In genomic region chr10:81134181-81134587, GRCm38 (mm10) we compare ENCODE assay signal across 8 mouse cellular contexts. TPM values are rescaled to one million over a fixed set of nuclear protein-coding genes. Genes with fewer than 3 reads are reported as not detected.
DNase-seq lines count a peak whose midpoint lies in the region; ATAC-seq lines count a peak whose summit lies in the region.

No protein-coding gene starts in this region.

- H3K4me1 ChIP-seq in hindbrain, embryonic 15.5 days (replicated peaks), result peaks cover 31% of the 10 kb centered on the region
- H3K4me1 ChIP-seq in hindbrain, embryonic 12.5 days, result peaks cover 33% of the 10 kb centered on the region
- H3K4me1 ChIP-seq in heart, embryonic 10.5 days, result peaks cover 50% of the 10 kb centered on the region
- H3K4me1 ChIP-seq in megakaryocyte, embryonic 14.5 days, result peaks cover 50% of the 10 kb centered on the region

- WGBS in hindbrain, embryonic 15.5 days, result 3% methylated on average over 16 of the region's 16 CpGs
- WGBS in hindbrain, embryonic 12.5 days, result 1% methylated on average over 16 of the region's 16 CpGs
- WGBS in heart, embryonic 10.5 days, result 1% methylated on average over 16 of the region's 16 CpGs

- DNase-seq in adrenal gland, postnatal 25 days, result peak; percentile 59
- DNase-seq in heart, embryonic 10.5 days (ENCODE audit: low spot score), result peak; percentile 90
- peak; percentile 82 to 94 for DNase-seq in kidney, postnatal 25 days
- peak; percentile 39 to 59 for DNase-seq in thymus, postnatal 36 days
- no peak for DNase-seq in embryo, embryonic 10.5 days (ENCODE audit: low spot score)

- no peak overlapping the region for H3K9ac ChIP-seq in hindbrain, embryonic 15.5 days
- no peak overlapping the region for H3K9ac ChIP-seq in hindbrain, embryonic 12.5 days

- H3K27ac ChIP-seq in hindbrain, embryonic 15.5 days (replicated peaks), result no peak overlapping the region
- H3K27ac ChIP-seq in hindbrain, embryonic 12.5 days, result no peak overlapping the region
- peak overlapping the region; percentile 26; the same call in 1 of the 2 replicates for H3K27ac ChIP-seq in heart, embryonic 10.5 days

- H3K27me3 ChIP-seq in hindbrain, embryonic 15.5 days, result peaks cover 46% of the 10 kb centered on the region
- H3K27me3 ChIP-seq in hindbrain, embryonic 12.5 days, result peaks cover 58% of the 10 kb centered on the region
- H3K27me3 ChIP-seq in heart, embryonic 10.5 days (ENCODE audit: insufficient read depth, poor library complexity, severe bottlenecking), result peaks cover 29% of the 10 kb centered on the region
- H3K27me3 ChIP-seq in megakaryocyte, embryonic 14.5 days (replicated peaks), result no peaks in the 10 kb centered on the region

- H3K9me3 ChIP-seq in hindbrain, embryonic 15.5 days, result no peaks in the 10 kb centered on the region
- H3K9me3 ChIP-seq in hindbrain, embryonic 12.5 days (replicated peaks), result no peaks in the 10 kb centered on the region
- no peaks in the 10 kb centered on the region for H3K9me3 ChIP-seq in heart, embryonic 10.5 days
- H3K9me3 ChIP-seq in megakaryocyte, embryonic 14.5 days, result no peaks in the 10 kb centered on the region

- H3K36me3 ChIP-seq in hindbrain, embryonic 15.5 days, result no peaks in the 10 kb centered on the region
- H3K36me3 ChIP-seq in hindbrain, embryonic 12.5 days, result no peaks in the 10 kb centered on the region
- no peaks in the 10 kb centered on the region for H3K36me3 ChIP-seq in heart, embryonic 10.5 days
- H3K36me3 ChIP-seq in megakaryocyte, embryonic 14.5 days (replicated peaks; ENCODE audit: low read length), result peaks cover 4% of the 10 kb centered on the region

- H3K4me2 ChIP-seq in hindbrain, embryonic 15.5 days, result no peak overlapping the region
- no peak overlapping the region for H3K4me2 ChIP-seq in hindbrain, embryonic 12.5 days (replicated peaks)

- no peak for ATAC-seq in hindbrain, embryonic 15.5 days (ENCODE audit: low FRiP score, low read depth)
- ATAC-seq in hindbrain, embryonic 12.5 days (ENCODE audit: low FRiP score), result no peak

- peak overlapping the region; percentile 96; the same call in 1 of the 2 replicates for H3K4me3 ChIP-seq in hindbrain, embryonic 15.5 days
- no peak overlapping the region for H3K4me3 ChIP-seq in hindbrain, embryonic 12.5 days
- H3K4me3 ChIP-seq in heart, embryonic 10.5 days, result peak overlapping the region; percentile 93
- peak overlapping the region; percentile 98 for H3K4me3 ChIP-seq in megakaryocyte, embryonic 14.5 days (replicated peaks)

RNA-seq across cellular contexts. Expression of gene Zbtb7a, which starts 0.8 kb away (rescaled TPM):
- 15.3 and 16.2 TPM in 2 replicates for polyA plus RNA-seq in hindbrain, embryonic 15.5 days (2015; fragmentation: Nextera tagmentation; extraction: Ambion mirVana)
- 17.7 and 18.2 TPM in 2 replicates for polyA plus RNA-seq in hindbrain, embryonic 12.5 days (2016; fragmentation: Nextera tagmentation; extraction: Ambion mirVana)
- 72.8 and 96.8 TPM in 2 replicates for total RNA-seq in adrenal gland, postnatal 25 days (2021)
- polyA plus RNA-seq in heart, embryonic 10.5 days (2016; fragmentation: Nextera tagmentation; extraction: Ambion mirVana), result 17.6 and 18.6 TPM in 2 replicates
- 100.0 and 136 TPM in 2 replicates for polyA plus RNA-seq in megakaryocyte, embryonic 14.5 days (2012; ENCODE audit: insufficient read depth, low replicate concordance)

RNA-seq across cellular contexts. Expression of gene Map2k2, which starts 28.5 kb away (rescaled TPM):
- polyA plus RNA-seq in hindbrain, embryonic 15.5 days (2015; fragmentation: Nextera tagmentation; extraction: Ambion mirVana), result 248 and 259 TPM in 2 replicates
- polyA plus RNA-seq in hindbrain, embryonic 12.5 days (2016; fragmentation: Nextera tagmentation; extraction: Ambion mirVana), result 223 and 232 TPM in 2 replicates
- total RNA-seq in adrenal gland, postnatal 25 days (2021), result 182 and 184 TPM in 2 replicates
- 173 and 196 TPM in 2 replicates for polyA plus RNA-seq in heart, embryonic 10.5 days (2016; fragmentation: Nextera tagmentation; extraction: Ambion mirVana)
- polyA plus RNA-seq in megakaryocyte, embryonic 14.5 days (2012; ENCODE audit: insufficient read depth, low replicate concordance), result 407 and 1,114 TPM in 2 replicates

RNA-seq across cellular contexts. Expression of gene Pias4, which starts 33.5 kb away (rescaled TPM):
- polyA plus RNA-seq in hindbrain, embryonic 15.5 days (2015; fragmentation: Nextera tagmentation; extraction: Ambion mirVana), result 52.2 and 61.2 TPM in 2 replicates
- polyA plus RNA-seq in hindbrain, embryonic 12.5 days (2016; fragmentation: Nextera tagmentation; extraction: Ambion mirVana), result 56.7 and 59.2 TPM in 2 replicates
- 33.1 and 36.9 TPM in 2 replicates for total RNA-seq in adrenal gland, postnatal 25 days (2021)
- polyA plus RNA-seq in heart, embryonic 10.5 days (2016; fragmentation: Nextera tagmentation; extraction: Ambion mirVana), result 53.5 and 62.2 TPM in 2 replicates
- polyA plus RNA-seq in megakaryocyte, embryonic 14.5 days (2012; ENCODE audit: insufficient read depth, low replicate concordance), result 95.2 and 184 TPM in 2 replicates

RNA-seq across cellular contexts. Expression of gene Creb3l3, which starts 35.5 kb away (rescaled TPM):
- polyA plus RNA-seq in hindbrain, embryonic 15.5 days (2015; fragmentation: Nextera tagmentation; extraction: Ambion mirVana), result 0.30 and 0.39 TPM in 2 replicates
- 0.12 and 0.46 TPM in 2 replicates for polyA plus RNA-seq in hindbrain, embryonic 12.5 days (2016; fragmentation: Nextera tagmentation; extraction: Ambion mirVana)
- 1.6 and 2.7 TPM in 2 replicates for total RNA-seq in adrenal gland, postnatal 25 days (2021)
- 0.43 and 2.4 TPM in 2 replicates for polyA plus RNA-seq in heart, embryonic 10.5 days (2016; fragmentation: Nextera tagmentation; extraction: Ambion mirVana)
- not detected in 2 replicates for polyA plus RNA-seq in megakaryocyte, embryonic 14.5 days (2012; ENCODE audit: insufficient read depth, low replicate concordance)

RNA-seq across cellular contexts. Expression of gene Eef2, which starts 42.2 kb away (rescaled TPM):
- 532 and 536 TPM in 2 replicates for polyA plus RNA-seq in hindbrain, embryonic 15.5 days (2015; fragmentation: Nextera tagmentation; extraction: Ambion mirVana)
- polyA plus RNA-seq in hindbrain, embryonic 12.5 days (2016; fragmentation: Nextera tagmentation; extraction: Ambion mirVana), result 539 TPM in 2 replicates
- total RNA-seq in adrenal gland, postnatal 25 days (2021), result 1,495 and 1,572 TPM in 2 replicates
- polyA plus RNA-seq in heart, embryonic 10.5 days (2016; fragmentation: Nextera tagmentation; extraction: Ambion mirVana), result 447 and 460 TPM in 2 replicates
- 439 and 1,295 TPM in 2 replicates for polyA plus RNA-seq in megakaryocyte, embryonic 14.5 days (2012; ENCODE audit: insufficient read depth, low replicate concordance)
